Mouse (Mus musculus) MEL (cell line): ENCODE results near the gene Eif4g1.

Experiments used
- CTCF ChIP-seq, 3 experiments: IDR thresholded peaks in 2 of 3; conservative IDR thresholded peaks in 1 of 3; 2 replicates each; pipeline ENCODE4 v1.5.1; 2011 to 2012; ENCODE audit warnings: low read length in 3 of 3, low read depth in 2 of 3, mild to moderate bottlenecking in 2 of 3, improper control_type of control experiment in 1 of 3, inconsistent platforms in 1 of 3, mixed read lengths in 1 of 3, moderate library complexity in 1 of 3; ENCODE audit not compliant: control insufficient read depth in 1 of 3, insufficient read depth in 1 of 3, poor library complexity in 1 of 3, severe bottlenecking in 1 of 3
- GABPA ChIP-seq: IDR thresholded peaks from 2 replicates; pipeline ENCODE4 v1.6.1; 2012; ENCODE audit warnings: low read depth, mild to moderate bottlenecking, inconsistent platforms, low read length, improper control_type of control experiment, moderate library complexity
- GATA1 ChIP-seq: IDR thresholded peaks from 2 replicates; pipeline ENCODE4 v1.6.1; 2011; ENCODE audit warnings: low read depth, low read length, improper control_type of control experiment
- HCFC1 ChIP-seq: IDR thresholded peaks from 2 replicates; pipeline ENCODE4 v1.6.1; 2012; ENCODE audit warnings: low read depth, mild to moderate bottlenecking, inconsistent platforms, low read length, improper control_type of control experiment, moderate library complexity
- KAT2A ChIP-seq: conservative IDR thresholded peaks from 2 replicates; pipeline ENCODE4 v1.6.1; 2012; ENCODE audit warnings: low read depth, low read length, improper control_type of control experiment, inconsistent platforms
- MAFK ChIP-seq: IDR thresholded peaks from 2 replicates; pipeline ENCODE4 v1.6.1; 2011; ENCODE audit warnings: low read depth, mild to moderate bottlenecking, low read length, improper control_type of control experiment, borderline replicate concordance
- MYC ChIP-seq: IDR thresholded peaks from 2 replicates; pipeline ENCODE4 v1.6.1; 2011; ENCODE audit warnings: low read depth, mild to moderate bottlenecking, low read length, improper control_type of control experiment, moderate library complexity
- POLR2A ChIP-seq, 2 experiments: IDR thresholded peaks; 2 replicates each; pipeline ENCODE4 v1.6.1; 2011 to 2012; ENCODE audit warnings: low read length in 2 of 2, mild to moderate bottlenecking in 2 of 2, control low read depth in 1 of 2, improper control_type of control experiment in 1 of 2, low read depth in 1 of 2, moderate library complexity in 1 of 2; ENCODE audit not compliant: control insufficient read depth in 1 of 2, insufficient read depth in 1 of 2, poor library complexity in 1 of 2
- POLR2AphosphoS2 ChIP-seq: IDR thresholded peaks from 2 replicates; pipeline ENCODE4 v1.6.1; 2011; ENCODE audit warnings: low read length, improper control_type of control experiment
- SIN3A ChIP-seq: IDR thresholded peaks from 2 replicates; pipeline ENCODE4 v1.6.1; 2012; ENCODE audit warnings: low read length, improper control_type of control experiment, inconsistent platforms
- TAL1 ChIP-seq: IDR thresholded peaks from 2 replicates; pipeline ENCODE4 v1.6.1; 2012; ENCODE audit warnings: mild to moderate bottlenecking, inconsistent platforms, low read length, moderate library complexity, mixed read lengths
- TCF12 ChIP-seq: IDR thresholded peaks from 2 replicates; pipeline ENCODE4 v1.6.1; 2014; ENCODE audit warnings: low read depth, mild to moderate bottlenecking, inconsistent platforms, low read length, improper control_type of control experiment, moderate library complexity
- USF1 ChIP-seq: IDR thresholded peaks from 2 replicates; pipeline ENCODE4 v1.6.1; 2014; ENCODE audit warnings: low read depth, mild to moderate bottlenecking, inconsistent platforms, low read length, improper control_type of control experiment, moderate library complexity
- ZC3H11A ChIP-seq: IDR thresholded peaks from 2 replicates; pipeline ENCODE4 v1.6.1; 2012; ENCODE audit warnings: low read depth, mild to moderate bottlenecking, inconsistent platforms, low read length, improper control_type of control experiment

GRCm38 (mm10) chr16:20629731-20630634, 38.1 kb upstream of the Eif4g1 start, which contains the start of gene Ece2:
- no peak for TF ChIP-seq MAFK
- no peak; a peak in 4 of 4 replicates for TF ChIP-seq POLR2A (IDR thresholded peaks at IDR 0.05; ENCODE audit: control insufficient read depth in 1 of 2, insufficient read depth in 1 of 2, low read depth in 1 of 2, low read length in 2 of 2, poor library complexity in 1 of 2)
- TF ChIP-seq CTCF (IDR thresholded peaks at IDR 0.05 in 2 of 3, conservative IDR thresholded peaks at IDR 0.05 in 1 of 3; ENCODE audit: control insufficient read depth in 1 of 3, insufficient read depth in 1 of 3, low read depth in 2 of 3, low read length in 3 of 3, poor library complexity in 1 of 3, severe bottlenecking in 1 of 3): no peak
- TF ChIP-seq TAL1: no peak
- peak; percentile 44; the same call in 1 of the 2 replicates for TF ChIP-seq MYC
- TF ChIP-seq GABPA: no peak
- TF ChIP-seq ZC3H11A: no peak
- no peak for TF ChIP-seq POLR2AphosphoS2
- no peak for TF ChIP-seq HCFC1
- no peak for TF ChIP-seq TCF12
- no peak for TF ChIP-seq USF1
- TF ChIP-seq GATA1: no peak
- TF ChIP-seq SIN3A: no peak
- TF ChIP-seq KAT2A: no peak
